Mouse (Mus musculus): Measurements from ENCODE around the gene Cnot9. TPM values are rescaled to one million over a fixed set of nuclear protein-coding genes. Genes with fewer than 3 reads are reported as not detected.

Gene Cnot9
- total and polyA plus RNA-seq, 3 experiments = 46.1 to 84.5 (median 70.5) TPM

DNA sequence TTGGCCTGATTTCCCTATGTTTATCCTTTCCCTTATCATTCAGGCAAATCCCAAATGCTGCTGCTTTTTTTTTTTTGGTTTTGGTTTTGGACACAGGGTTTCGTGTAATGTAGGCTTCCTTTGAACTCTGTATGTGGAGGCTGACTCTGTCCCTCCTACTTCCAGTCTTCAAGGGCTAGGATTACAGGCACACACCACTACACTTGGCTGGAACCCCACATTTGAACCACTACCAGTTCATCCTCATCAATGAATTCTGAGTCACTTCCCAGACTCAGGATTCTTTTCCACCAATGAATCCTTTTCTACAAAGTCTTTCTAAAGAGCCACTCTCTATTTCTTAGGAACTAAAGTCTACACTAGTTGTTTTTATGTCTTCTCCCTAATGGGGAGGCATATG is 4.8 kb upstream of the Cnot9 start:
- H3K36me3 ChIP-seq (replicated peaks in 1 of 2; ENCODE audit: control insufficient read depth in 1 of 2, insufficient read depth in 1 of 2, low read length in 1 of 2) = peaks cover 3 to 26% of the 10 kb centered on the region in 2 experiments
- TF ChIP-seq EP300 (IDR thresholded peaks at IDR 0.05; ENCODE audit: low read length) (no peak), MYC (IDR thresholded peaks at IDR 0.05; ENCODE audit: low read depth, low read length) (no peak), ZC3H11A (IDR thresholded peaks at IDR 0.05; ENCODE audit: low read depth, low read length) (no peak), POLR2A (IDR thresholded peaks at IDR 0.05; ENCODE audit: low read depth, low read length) (no peak), RCOR1 (conservative IDR thresholded peaks at IDR 0.05; ENCODE audit: low read depth, low read length) (no peak), MEF2A (IDR thresholded peaks at IDR 0.05; ENCODE audit: borderline replicate concordance, low read depth, low read length) (no peak), NELFE (IDR thresholded peaks at IDR 0.05; ENCODE audit: low read depth, low read length) (no peak), USF2 (conservative IDR thresholded peaks at IDR 0.05; ENCODE audit: low read depth, low read length) (no peak), ZMIZ1 (IDR thresholded peaks at IDR 0.05; ENCODE audit: low read depth, low read length) (no peak), SMC3 (IDR thresholded peaks at IDR 0.05; ENCODE audit: low read depth, low read length) (no peak)
- in situ Hi-C loops (cut with MboI; ENCODE audit: low pct_ligation_motif_present, low pct_unique_long_range_greater_than_20kb, low sequenced_read_pairs) = no loop called here

GRCm38 (mm10) chr1:74505393-74505720 is 501 bp upstream of the Cnot9 start:
- in situ Hi-C loops (cut with MboI; ENCODE audit: low pct_ligation_motif_present, low pct_unique_long_range_greater_than_20kb, low sequenced_read_pairs) = no loop called here
- no peak for DNase-seq (ENCODE audit: extremely low read depth)
- dilution Hi-C loops (cut with MboI; ENCODE audit: extremely low pct_ligation_motif_present, extremely low pct_unique_long_range_greater_than_20kb, low sequenced_read_pairs) = no loop called here
- no peaks in the 10 kb centered on the region for H3K9me3 ChIP-seq (replicated peaks; ENCODE audit: low read length)
- TF ChIP-seq ZMIZ1 (IDR thresholded peaks at IDR 0.05; ENCODE audit: low read depth, low read length) (0 out of 2 replicates have a peak, but pooled peaks have one; percentile 15), MYC (IDR thresholded peaks at IDR 0.05; ENCODE audit: low read depth, low read length) (no peak)
- H3K27ac ChIP-seq (ENCODE audit: insufficient read depth, low read depth) = peak overlapping the region; percentile 26; the same call in 1 of the 2 replicates
- no peaks in the 10 kb centered on the region for H3K27me3 ChIP-seq (replicated peaks)
- peak overlapping the region; percentile 90 to 98 (median 96) for H3K4me3 ChIP-seq (replicated peaks in 1 of 3; ENCODE audit: low read depth in 2 of 3, low read length in 2 of 3, poor library complexity in 1 of 3)
- peak overlapping the region; percentile 69; the same call in 1 of the 2 replicates for H3K4me2 ChIP-seq (ENCODE audit: insufficient read depth, low read depth, poor library complexity, severe bottlenecking)
- peaks cover 73% of the 10 kb centered on the region for H3K79me2 ChIP-seq (replicated peaks; ENCODE audit: control insufficient read depth, extremely low read depth, insufficient read depth, poor library complexity, severe bottlenecking)
- H3K36me3 ChIP-seq (replicated peaks in 1 of 2; ENCODE audit: control insufficient read depth in 1 of 2, insufficient read depth in 1 of 2, low read length in 1 of 2) = peaks cover 0 to 19% of the 10 kb centered on the region in 2 experiments
- H3K9ac ChIP-seq (ENCODE audit: insufficient read depth, low read depth) = peak overlapping the region; percentile 55
- H3K4me1 ChIP-seq (ENCODE audit: control insufficient read depth in 1 of 2, insufficient read depth in 2 of 2) = peaks cover 8 to 55% of the 10 kb centered on the region in 2 experiments; a peak in 3 of 4 replicates

More for the DNA sequence above, 4.8 kb upstream of the Cnot9 start:
- Histone ChIP-seq H3K9ac (ENCODE audit: insufficient read depth, low read depth) (no peak overlapping the region), H3K9me3 (replicated peaks; ENCODE audit: low read length) (no peaks in the 10 kb centered on the region), H3K27ac (ENCODE audit: insufficient read depth, low read depth) (no peak overlapping the region), H3K4me3 (replicated peaks in 1 of 3; ENCODE audit: low read depth in 2 of 3, low read length in 2 of 3, poor library complexity in 1 of 3) (no peak overlapping the region), H3K4me2 (ENCODE audit: insufficient read depth, low read depth, poor library complexity, severe bottlenecking) (no peak overlapping the region), H3K79me2 (replicated peaks; ENCODE audit: control insufficient read depth, extremely low read depth, insufficient read depth, poor library complexity, severe bottlenecking) (peaks cover 36% of the 10 kb centered on the region), H3K27me3 (replicated peaks) (no peaks in the 10 kb centered on the region), H3K4me1 (ENCODE audit: control insufficient read depth in 1 of 2, insufficient read depth in 2 of 2) (peaks cover 0 to 26% of the 10 kb centered on the region in 2 experiments; a peak in 2 of 4 replicates)
- dilution Hi-C loops (cut with MboI; ENCODE audit: extremely low pct_ligation_motif_present, extremely low pct_unique_long_range_greater_than_20kb, low sequenced_read_pairs) = no loop called here
- DNase-seq (ENCODE audit: extremely low read depth) = no peak

DNA sequence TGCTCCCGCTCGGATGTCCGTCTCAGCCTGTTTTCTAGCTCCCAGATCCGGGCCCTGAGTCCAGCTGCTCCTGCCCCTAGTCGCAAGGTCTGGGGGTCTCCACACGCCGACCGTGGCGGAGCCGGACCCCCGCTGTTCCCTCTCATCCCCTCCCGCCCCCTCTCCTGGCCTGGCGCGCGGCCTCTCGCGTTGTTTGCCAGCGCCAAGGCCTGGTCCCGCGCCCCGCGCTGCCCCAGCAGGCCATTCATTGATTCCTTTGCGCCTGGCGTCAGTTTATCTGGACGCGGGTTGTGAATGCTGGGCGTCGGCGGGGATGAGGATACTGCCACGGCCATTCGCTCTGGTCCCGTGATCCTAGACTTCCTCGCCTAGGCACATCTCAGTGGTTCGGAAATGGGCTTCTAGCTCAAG is 618 bp downstream of the Cnot9 start:
- Histone ChIP-seq H3K4me1 (ENCODE audit: control insufficient read depth in 1 of 2, insufficient read depth in 2 of 2) (peaks cover 8 to 48% of the 10 kb centered on the region in 2 experiments; a peak in 3 of 4 replicates), H3K4me3 (replicated peaks in 1 of 3; ENCODE audit: low read depth in 2 of 3, low read length in 2 of 3, poor library complexity in 1 of 3) (peak overlapping the region; percentile 85 to 90 (median 87)), H3K79me2 (replicated peaks; ENCODE audit: control insufficient read depth, extremely low read depth, insufficient read depth, poor library complexity, severe bottlenecking) (peaks cover 75% of the 10 kb centered on the region), H3K27ac (ENCODE audit: insufficient read depth, low read depth) (peak overlapping the region; percentile 51), H3K9ac (ENCODE audit: insufficient read depth, low read depth) (peak overlapping the region; percentile 75), H3K4me2 (ENCODE audit: insufficient read depth, low read depth, poor library complexity, severe bottlenecking) (0 out of 2 replicates have a peak overlapping the region, but pooled peaks have one; percentile 92), H3K9me3 (replicated peaks; ENCODE audit: low read length) (no peaks in the 10 kb centered on the region), H3K27me3 (replicated peaks) (no peaks in the 10 kb centered on the region), H3K36me3 (replicated peaks in 1 of 2; ENCODE audit: control insufficient read depth in 1 of 2, insufficient read depth in 1 of 2, low read length in 1 of 2) (peaks cover 2 to 22% of the 10 kb centered on the region in 2 experiments)
- peak; percentile 46 for DNase-seq (ENCODE audit: extremely low read depth)
- TF ChIP-seq UBTF (IDR thresholded peaks at IDR 0.05; ENCODE audit: low read depth, low read length) (peak; percentile 61; the same call in 1 of the 2 replicates), MXI1 (IDR thresholded peaks at IDR 0.05; ENCODE audit: low read depth, low read length) (0 out of 2 replicates have a peak, but pooled peaks have one; percentile 31), MAX (IDR thresholded peaks at IDR 0.05; ENCODE audit: low read length) (no peak), E2F4 (IDR thresholded peaks at IDR 0.05; ENCODE audit: insufficient replicate concordance, low read depth, low read length) (no peak), CHD1 (IDR thresholded peaks at IDR 0.05; ENCODE audit: low read depth, low read length) (peak; percentile 28; the same call in 1 of the 2 replicates), ZNF384 (IDR thresholded peaks at IDR 0.05; ENCODE audit: low read depth, low read length) (0 out of 2 replicates have a peak, but pooled peaks have one; percentile 7), SIN3A (IDR thresholded peaks at IDR 0.05; ENCODE audit: low read length) (0 out of 2 replicates have a peak, but pooled peaks have one; percentile 18), MAZ (IDR thresholded peaks at IDR 0.05; ENCODE audit: low read depth, low read length) (0 out of 2 replicates have a peak, but pooled peaks have one; percentile 2)
- dilution Hi-C loops (cut with MboI; ENCODE audit: extremely low pct_ligation_motif_present, extremely low pct_unique_long_range_greater_than_20kb, low sequenced_read_pairs) (no loop called here), in situ Hi-C loops (cut with MboI; ENCODE audit: low pct_ligation_motif_present, low pct_unique_long_range_greater_than_20kb, low sequenced_read_pairs) (no loop called here)

Measured in CH12.LX (cell line).